Mouse (Mus musculus) liver, postnatal 0 days (tissue): Measurements from ENCODE around the gene Slc35a5. TPM values are rescaled to one million over a fixed set of nuclear protein-coding genes. Genes with fewer than 3 reads are reported as not detected.

Source experiments
- ATAC-seq: fragments of 200-750 bp; cut with Nextera tagmentation; 2 replicates; pipeline ENCODE4 v1.8.0; 2017; ENCODE audit warnings: mild to moderate bottlenecking, moderate library complexity
- DNase-seq: peaks from one replicate; pipeline ENCODE4 v3.0.0-alpha.2; 2016
- H3K27ac ChIP-seq: fragments of 300-500 bp; sonication (generic); 2 replicates; pipeline ENCODE4 v1.5.1; 2014; ENCODE audit warnings: antibody characterized with exemption, moderate library complexity, mild to moderate bottlenecking, low read depth
- H3K27me3 ChIP-seq: fragments of 300-500 bp; sonication (generic); 2 replicates; pipeline ENCODE4 v1.6.1; 2014; ENCODE audit warnings: low read length, control low read depth, mixed read lengths; ENCODE audit not compliant: insufficient read depth
- H3K36me3 ChIP-seq: fragments of 300-500 bp; sonication (generic); replicated peaks from 2 replicates; pipeline ENCODE4 v1.6.1; 2014; ENCODE audit warnings: mild to moderate bottlenecking, control low read depth, low read length, moderate library complexity, mixed read lengths; ENCODE audit not compliant: insufficient read depth
- H3K4me1 ChIP-seq: fragments of 300-500 bp; sonication (generic); 2 replicates; pipeline ENCODE4 v1.6.1; 2014; ENCODE audit warnings: antibody characterized with exemption, mild to moderate bottlenecking, control low read depth; ENCODE audit not compliant: insufficient read depth
- H3K4me2 ChIP-seq: fragments of 300-500 bp; sonication (generic); 2 replicates; pipeline ENCODE4 v1.6.1; 2014; ENCODE audit warnings: low read depth, mild to moderate bottlenecking, low read length, moderate library complexity, mixed read lengths
- H3K4me3 ChIP-seq: fragments of 300-500 bp; sonication (generic); 2 replicates; pipeline ENCODE4 v1.5.1; 2014; ENCODE audit warnings: low read depth, low read length
- H3K9ac ChIP-seq: fragments of 300-500 bp; sonication (generic); replicated peaks from 2 replicates; pipeline ENCODE4 v1.6.1; 2014; ENCODE audit warnings: mild to moderate bottlenecking, moderate library complexity
- H3K9me3 ChIP-seq: fragments of 300-500 bp; sonication (generic); 2 replicates; pipeline ENCODE4 v1.6.1; 2016; ENCODE audit warnings: mild to moderate bottlenecking, control low read depth, low read length, mixed read lengths
- CTCF ChIP-seq: sonication (generic); IDR thresholded peaks from 2 replicates; pipeline ENCODE4 v1.5.1; 2016; ENCODE audit warnings: antibody characterized with exemption, low read depth
- EP300 ChIP-seq: IDR thresholded peaks from 2 replicates; pipeline ENCODE4 v1.6.1; 2016; ENCODE audit warnings: antibody characterized with exemption, low read depth, mild to moderate bottlenecking
- WGBS: fragments of 180-500 bp; shearing (Covaris S2); extraction: QIAGEN DNeasy Blood & Tissue Kit; methylation state at CpG from one replicate; pipeline ENCODE4 v1.1.7; 2014; ENCODE audit not compliant: insufficient replicate concordance; 5-methylcytosine and 5-hydroxymethylcytosine counted together
- polyA plus RNA-seq: library from polyadenylated mRNA; unstranded; fragments of >200 nt; fragmentation: Nextera tagmentation; extraction: Ambion mirVana; gene quantifications from 2 replicates; pipeline ENCODE4 v1.2.1, GENCODE M21; 2015

Gene Slc35a5
- polyA plus RNA-seq, 1 experiment from 2014 or later = 8.2 TPM

GRCm38 (mm10) chr16:45181824-45182223 is 23.3 kb upstream of the Slc35a5 start:
- 82% methylated on average over 5 of the region's 5 CpGs for WGBS
- peaks cover 29% of the 10 kb centered on the region for H3K36me3 ChIP-seq
- no peak overlapping the region for H3K4me3 ChIP-seq
- no peaks in the 10 kb centered on the region for H3K4me1 ChIP-seq
- DNase-seq (no peak), ATAC-seq (no peak)
- H3K27me3 ChIP-seq = no peaks in the 10 kb centered on the region
- TF ChIP-seq EP300 = no peak
- no peak for TF ChIP-seq CTCF
- no peak overlapping the region for H3K9ac ChIP-seq
- no peak overlapping the region for H3K27ac ChIP-seq
- no peak overlapping the region for H3K4me2 ChIP-seq
- no peaks in the 10 kb centered on the region for H3K9me3 ChIP-seq

DNA sequence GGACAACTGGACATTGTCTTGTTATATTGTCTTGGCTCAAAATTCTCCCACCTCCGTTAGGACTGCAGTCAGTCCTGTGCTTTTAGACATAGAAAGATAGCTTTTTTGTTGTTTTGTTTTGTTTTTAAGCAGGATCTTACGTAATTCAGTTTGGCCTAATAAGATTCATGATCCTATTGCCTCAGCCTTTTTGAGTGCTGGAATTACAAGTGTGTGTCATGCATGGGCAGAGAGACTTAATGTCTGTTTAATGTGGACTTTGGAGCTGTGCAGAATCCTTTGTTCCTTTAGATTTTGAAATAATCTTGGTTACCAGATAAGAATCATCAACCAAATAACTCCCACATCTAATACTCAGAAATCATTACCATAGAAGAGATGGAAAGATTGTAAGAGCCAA is 20.0 kb upstream of the Slc35a5 start:
- H3K27me3 ChIP-seq = no peaks in the 10 kb centered on the region
- no peak overlapping the region for H3K4me2 ChIP-seq
- WGBS = 86% methylated on average over 2 of the region's 2 CpGs
- H3K9ac ChIP-seq = no peak overlapping the region
- TF ChIP-seq EP300 (no peak), CTCF (no peak)
- no peak for DNase-seq
- ATAC-seq = no peak
- H3K36me3 ChIP-seq = peaks cover 28% of the 10 kb centered on the region
- H3K4me1 ChIP-seq = no peaks in the 10 kb centered on the region
- H3K27ac ChIP-seq = no peak overlapping the region
- H3K9me3 ChIP-seq = no peaks in the 10 kb centered on the region
- H3K4me3 ChIP-seq = no peak overlapping the region

- H3K4me2 ChIP-seq = peak overlapping the region; percentile 92
- peaks cover 12% of the 10 kb centered on the region for H3K4me1 ChIP-seq
- peak overlapping the region; percentile 95 for H3K4me3 ChIP-seq
- no peak for ATAC-seq
- no peak for TF ChIP-seq EP300
- no peak for TF ChIP-seq CTCF
- WGBS = 2% methylated on average over 11 of the region's 11 CpGs
- peak overlapping the region; percentile 97 for H3K27ac ChIP-seq
- peaks cover 16% of the 10 kb centered on the region for H3K36me3 ChIP-seq
- DNase-seq = no peak
- H3K9me3 ChIP-seq = no peaks in the 10 kb centered on the region
- H3K9ac ChIP-seq = peak overlapping the region; percentile 95
- no peaks in the 10 kb centered on the region for H3K27me3 ChIP-seq
These were observed 847 bp upstream of the Slc35a5 start for GRCm38 (mm10) chr16:45159389-45159716.

- no peaks in the 10 kb centered on the region for H3K27me3 ChIP-seq
- peak overlapping the region; percentile 95 for H3K4me3 ChIP-seq
- H3K9ac ChIP-seq = peak overlapping the region; percentile 76
- H3K36me3 ChIP-seq = peaks cover 8% of the 10 kb centered on the region
- peaks cover 12% of the 10 kb centered on the region for H3K4me1 ChIP-seq
- peak overlapping the region; percentile 92 for H3K4me2 ChIP-seq
- peak overlapping the region; percentile 97 for H3K27ac ChIP-seq
- WGBS = 2% methylated on average over 20 of the region's 20 CpGs
- TF ChIP-seq EP300 = no peak
- no peak for TF ChIP-seq CTCF
- ATAC-seq (peak; percentile 70), DNase-seq (peak; percentile 76)
- no peaks in the 10 kb centered on the region for H3K9me3 ChIP-seq
These were observed 377 bp downstream of the Slc35a5 start for GRCm38 (mm10) chr16:45158136-45158521.

DNA sequence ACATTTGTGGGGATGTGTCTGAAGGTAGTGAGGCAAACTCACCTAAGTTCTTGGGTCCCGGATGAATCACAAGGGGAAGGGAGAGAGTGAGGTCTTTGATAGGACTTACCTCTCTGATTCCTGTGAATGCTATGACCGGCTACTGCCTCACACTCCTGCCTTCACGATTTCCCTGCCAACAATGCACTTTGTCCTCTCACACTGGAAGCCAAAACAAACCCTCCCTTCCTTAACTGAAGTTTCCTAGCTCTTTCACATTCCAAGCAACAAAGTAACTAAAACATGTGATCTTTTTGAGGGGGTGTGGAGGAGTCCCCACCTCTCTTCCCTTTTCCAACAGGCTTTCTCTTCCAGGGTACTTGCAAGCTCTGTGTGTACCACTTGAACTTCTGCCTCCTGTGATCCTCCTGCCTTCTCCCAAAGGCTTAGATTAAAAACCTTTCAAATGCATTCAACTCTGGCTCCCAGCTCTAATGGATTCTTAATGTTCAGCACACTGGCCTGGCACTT is 3.7 kb downstream of the Slc35a5 start:
- H3K27me3 ChIP-seq = no peaks in the 10 kb centered on the region
- peaks cover 8% of the 10 kb centered on the region for H3K4me1 ChIP-seq
- H3K4me3 ChIP-seq = no peak overlapping the region
- no peak overlapping the region for H3K4me2 ChIP-seq
- no peaks in the 10 kb centered on the region for H3K9me3 ChIP-seq
- no peak for DNase-seq
- 63% methylated on average over 3 of the region's 3 CpGs for WGBS
- no peak overlapping the region for H3K27ac ChIP-seq
- TF ChIP-seq EP300 (no peak), CTCF (no peak)
- ATAC-seq = no peak
- H3K9ac ChIP-seq = no peak overlapping the region
- H3K36me3 ChIP-seq = peaks cover 18% of the 10 kb centered on the region

DNA sequence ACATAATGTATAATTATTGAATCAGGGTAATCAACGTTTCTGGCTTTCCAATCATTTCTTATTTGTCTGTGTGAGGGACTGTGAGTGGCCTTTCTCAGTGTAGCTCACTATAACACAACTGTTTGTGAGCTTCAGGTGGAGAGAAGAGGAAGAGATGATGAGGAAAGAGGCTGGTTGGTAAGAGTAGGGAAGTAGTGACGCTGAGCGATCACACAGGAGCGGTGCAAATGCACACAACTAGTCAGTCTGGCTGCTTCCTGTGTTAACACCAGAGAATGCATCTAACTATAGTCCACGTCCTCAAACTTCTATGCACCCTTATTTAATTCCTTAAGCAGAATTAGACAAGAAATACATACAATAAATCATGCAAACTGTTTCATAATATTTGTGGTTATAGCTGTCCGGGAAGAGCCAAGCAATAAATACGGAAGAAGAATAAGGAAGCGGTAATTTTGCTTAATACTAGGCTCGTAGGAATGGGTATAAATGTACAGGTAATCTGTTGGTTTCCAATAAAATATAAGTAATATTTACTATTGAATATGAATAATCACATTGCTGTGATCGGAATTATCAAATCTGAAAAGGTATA is 9.9 kb downstream of the Slc35a5 start:
- H3K9ac ChIP-seq = no peak overlapping the region
- no peak overlapping the region for H3K4me2 ChIP-seq
- ATAC-seq = peak; percentile 57
- DNase-seq = no peak
- 69% methylated on average over 10 of the region's 10 CpGs for WGBS
- no peaks in the 10 kb centered on the region for H3K9me3 ChIP-seq
- H3K36me3 ChIP-seq = peaks cover 45% of the 10 kb centered on the region
- H3K27me3 ChIP-seq = no peaks in the 10 kb centered on the region
- no peak overlapping the region for H3K4me3 ChIP-seq
- H3K4me1 ChIP-seq = no peaks in the 10 kb centered on the region
- no peak overlapping the region for H3K27ac ChIP-seq
- no peak for TF ChIP-seq CTCF
- TF ChIP-seq EP300 = peak; percentile 51; the same call in 1 of the 2 replicates
